Mouse (Mus musculus) kidney, adult 2 months (tissue): ENCODE data around the gene Cmbl.

Experiments used
- CTCF ChIP-seq: fragments of 200-500 bp; conservative IDR thresholded peaks from 2 replicates; pipeline ENCODE4 v1.5.1; 2011; ENCODE audit warnings: low read depth, mild to moderate bottlenecking, control low read depth, low read length, moderate library complexity, mixed read lengths; ENCODE audit not compliant: insufficient read depth, insufficient read length
- POLR2A ChIP-seq: fragments of 200-500 bp; IDR thresholded peaks from one replicate; pipeline ENCODE4 v1.6.1; 2011; ENCODE audit warnings: low read depth, low read length, control low read depth

GRCm38 (mm10) chr15:31562847-31563246 is 2.3 kb upstream of the Cmbl start:
- TF ChIP-seq POLR2A, result no peak
- TF ChIP-seq CTCF, result no peak
